Mouse (Mus musculus) bone marrow, adult 2 months (tissue): ENCODE measurements around the gene Pgap3.

Experiments
- CTCF ChIP-seq: fragments of 200-500 bp; IDR thresholded peaks from 2 replicates; pipeline ENCODE4 v1.5.1; 2011; ENCODE audit warnings: low read length, control low read depth; ENCODE audit not compliant: control insufficient read depth, insufficient read depth
- POLR2A ChIP-seq: fragments of 200-500 bp; IDR thresholded peaks from 2 replicates; pipeline ENCODE4 v1.6.1; 2011; ENCODE audit warnings: low read depth, mild to moderate bottlenecking, control low read depth, low read length, borderline replicate concordance; ENCODE audit not compliant: control insufficient read depth

DNA sequence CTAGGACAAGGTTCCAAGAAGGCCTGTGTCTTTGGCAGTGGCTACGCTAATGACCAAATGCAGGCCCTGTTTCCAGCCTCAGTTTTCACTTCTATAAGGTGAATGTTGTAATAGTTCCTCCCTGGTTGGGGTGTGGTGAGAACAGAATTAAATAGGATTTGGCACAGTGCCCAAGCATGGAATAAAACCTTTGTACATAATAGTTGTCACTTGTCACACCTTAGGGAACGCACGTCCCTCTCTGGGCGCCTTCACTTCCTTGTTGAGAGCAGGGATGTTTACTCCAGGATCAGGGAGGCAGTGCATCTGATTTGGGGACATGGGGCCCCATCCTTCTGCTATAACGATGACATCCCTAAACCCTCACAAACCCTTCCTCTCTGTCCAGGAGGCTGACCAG, 28.1 kb upstream of the Pgap3 start:
- no peak for TF ChIP-seq CTCF
- no peak for TF ChIP-seq POLR2A
